Mouse (Mus musculus) adrenal gland, adult 18-20 months (tissue): Measurements from ENCODE around the gene Prc1. TPM values are rescaled to one million over a fixed set of nuclear protein-coding genes. Genes with fewer than 3 reads are reported as not detected.

ENCODE experiments used
- DNase-seq, 2 experiments: peaks; one replicate each; pipeline ENCODE4 v3.0.0; 2021 to 2022; ENCODE audit warnings: low spot score in 2 of 2
- long read RNA-seq, 2 experiments: library from polyadenylated mRNA; stranded (forward); transcript quantifications; one replicate each; pipeline ENCODE4 v2.0.0; 2021
- total RNA-seq, 2 experiments: library from RNA; stranded (reverse); gene quantifications; 1 replicate in 1 of 2; 2 replicates in 1 of 2; pipeline ENCODE4 v1.2.3; 2021

The Prc1 gene
- 1 to 10 TPM; 3.6 to 4.6 TPM for total RNA-seq
- long read RNA-seq, experiment 1, partial matches to known transcripts, result 1 of 3 reads
- long read RNA-seq, experiment 1, other reads (novel, unspliced or antisense), result 0 of 3 reads
- long read RNA-seq, experiment 2, partial matches to known transcripts, result 0 of 2 reads
- long read RNA-seq, experiment 2, other reads (novel, unspliced or antisense), result 1 of 2 reads

DNA sequence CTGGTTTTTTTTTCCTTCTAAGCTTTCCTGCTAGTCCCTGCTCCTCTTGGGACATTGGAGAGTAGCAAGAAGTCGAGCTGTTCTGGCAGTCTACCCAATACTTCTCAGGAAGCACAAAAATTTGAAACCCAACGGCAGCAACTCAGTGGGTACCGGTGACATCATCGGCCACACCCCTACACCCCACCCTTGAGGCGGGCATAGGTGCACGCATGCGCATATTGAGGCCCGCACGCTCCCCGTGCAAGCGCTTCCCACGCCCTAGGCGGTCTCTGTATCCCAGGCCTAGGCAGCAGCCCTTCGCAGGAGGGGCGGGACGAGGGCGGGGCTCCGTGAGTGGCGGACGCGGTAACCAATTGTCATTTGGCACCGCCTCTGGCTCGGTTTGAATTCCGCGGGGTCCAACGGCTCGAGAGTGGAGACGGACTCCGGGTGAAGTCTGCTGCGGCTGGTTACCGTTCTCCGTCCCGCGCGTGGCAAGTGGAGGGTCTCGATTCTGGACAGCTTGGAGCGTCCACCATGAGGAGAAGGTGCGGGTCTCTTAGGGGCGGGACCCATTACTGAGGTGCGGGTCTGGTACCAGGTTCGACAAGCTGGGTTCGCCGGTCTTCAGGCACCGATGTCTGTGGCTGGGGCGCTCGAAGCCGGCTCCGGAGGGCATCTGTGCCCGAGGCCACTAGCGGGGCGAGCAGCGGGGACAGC is at the start of gene Prc1:
Gene Prc1, plus strand, starts transcription at position 389 of the 702 bp plus-strand sequence.
- peak; percentile 97 to 98 for DNase-seq

DNA sequence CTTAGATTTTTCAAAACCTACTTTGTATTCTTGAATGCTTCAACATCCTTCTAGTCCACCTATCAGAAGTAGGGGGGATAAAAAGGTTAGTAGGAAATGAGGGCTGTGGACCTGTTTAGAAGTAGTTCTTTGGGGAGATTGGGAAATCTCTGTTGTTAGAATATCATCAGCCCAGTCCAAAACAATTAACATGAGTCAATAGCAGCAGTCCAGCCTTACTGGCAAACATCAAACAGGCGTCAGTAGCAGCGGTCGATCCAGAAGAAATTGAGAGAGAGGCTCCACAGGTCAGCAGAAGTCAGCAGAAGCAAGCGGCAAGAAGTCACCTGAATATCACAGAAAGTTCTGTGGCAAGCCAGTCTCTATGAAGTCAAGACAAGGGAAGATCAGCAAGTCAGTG is 49.4 kb upstream of the Prc1 start:
- DNase-seq, result no peak

DNA sequence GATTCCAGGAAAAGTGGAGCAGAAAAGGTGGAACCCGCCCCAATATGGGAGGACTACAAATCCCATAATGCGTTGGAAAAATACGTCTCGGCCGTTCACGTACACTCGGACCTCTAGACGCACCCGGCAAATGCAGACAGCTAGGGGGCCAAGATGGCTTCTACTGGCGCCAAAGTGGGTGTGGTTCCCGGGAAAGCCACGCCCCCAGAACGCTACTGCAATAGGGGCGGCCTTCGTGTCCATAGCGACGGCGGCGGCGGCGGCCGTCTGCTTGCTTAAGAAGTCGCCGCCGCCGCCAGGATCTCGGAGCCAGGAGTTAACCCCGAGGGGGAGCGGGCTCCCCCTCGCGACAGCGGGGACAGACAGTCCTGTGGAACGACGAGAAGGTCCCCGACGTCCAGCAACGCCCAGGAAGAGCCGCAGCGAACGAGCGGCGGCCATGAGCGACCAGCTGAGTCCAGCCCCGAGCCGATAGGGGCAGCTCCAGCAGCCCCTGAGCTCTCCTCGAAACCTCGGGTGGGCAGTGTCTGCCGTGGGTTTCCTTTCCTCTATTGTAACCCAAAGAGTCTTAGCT is 48.0 kb upstream of the Prc1 start, which contains the start of gene Ttll13:
Gene Ttll13, plus strand, starts transcription at position 229 of the 574 bp plus-strand sequence.
- DNase-seq, result peak; percentile 92 to 95

DNA sequence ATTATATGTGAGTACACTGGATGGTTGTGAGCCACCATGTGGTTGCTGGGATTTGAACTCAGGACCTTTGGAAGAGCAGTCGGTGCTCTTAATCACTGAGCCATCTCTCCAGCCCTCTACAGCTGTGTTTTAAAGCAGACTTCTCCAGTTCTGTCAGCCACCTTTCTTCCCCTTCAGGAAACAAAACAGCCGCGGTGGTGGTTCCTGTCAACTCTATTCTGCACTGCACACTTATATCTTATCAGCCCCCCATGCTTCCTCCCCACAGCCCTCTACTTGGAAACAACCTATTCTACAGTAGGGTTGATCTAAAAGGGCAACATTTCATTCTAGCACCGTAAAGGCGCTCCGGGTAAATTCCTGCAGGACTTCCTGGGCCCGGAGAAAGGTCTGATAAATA is 47.4 kb upstream of the Prc1 start:
- DNase-seq, result no peak

DNA sequence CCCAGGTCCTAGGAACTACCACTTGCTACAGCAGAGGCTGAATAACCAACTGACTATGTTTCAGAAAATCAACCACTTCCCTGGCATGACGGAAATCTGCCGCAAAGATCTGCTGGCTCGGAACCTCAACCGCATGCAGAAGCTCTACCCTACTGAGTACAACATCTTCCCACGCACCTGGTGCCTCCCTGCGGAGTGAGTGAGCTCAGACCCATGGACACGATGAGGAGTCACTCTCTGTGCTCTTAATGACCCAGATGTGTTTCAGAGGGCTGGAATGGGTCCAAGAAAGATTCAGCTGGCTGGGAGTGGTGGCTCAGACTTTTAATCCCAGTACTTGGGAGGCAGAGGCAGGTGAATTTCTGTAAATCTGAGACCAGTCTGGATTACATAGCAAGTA is 41.8 kb upstream of the Prc1 start:
- DNase-seq, result no peak

DNA sequence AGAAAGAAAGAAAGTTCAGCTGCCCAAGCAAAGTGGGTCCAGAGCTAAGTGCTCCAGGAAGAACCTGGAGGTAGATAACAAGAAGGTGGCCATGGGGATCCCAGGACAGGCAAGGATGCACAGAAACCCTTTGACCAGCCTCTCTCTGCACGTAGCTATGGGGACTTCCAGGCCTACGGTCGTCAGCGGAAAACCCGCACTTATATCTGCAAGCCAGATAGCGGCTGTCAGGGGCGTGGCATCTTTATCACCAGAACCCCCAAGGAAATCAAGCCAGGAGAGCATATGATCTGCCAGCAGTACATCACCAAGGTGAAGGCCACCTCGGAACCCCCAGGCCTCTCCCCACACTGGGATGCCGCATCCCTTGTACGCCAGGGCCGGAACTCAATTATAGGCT is 41.4 kb upstream of the Prc1 start:
- DNase-seq, result no peak

DNA sequence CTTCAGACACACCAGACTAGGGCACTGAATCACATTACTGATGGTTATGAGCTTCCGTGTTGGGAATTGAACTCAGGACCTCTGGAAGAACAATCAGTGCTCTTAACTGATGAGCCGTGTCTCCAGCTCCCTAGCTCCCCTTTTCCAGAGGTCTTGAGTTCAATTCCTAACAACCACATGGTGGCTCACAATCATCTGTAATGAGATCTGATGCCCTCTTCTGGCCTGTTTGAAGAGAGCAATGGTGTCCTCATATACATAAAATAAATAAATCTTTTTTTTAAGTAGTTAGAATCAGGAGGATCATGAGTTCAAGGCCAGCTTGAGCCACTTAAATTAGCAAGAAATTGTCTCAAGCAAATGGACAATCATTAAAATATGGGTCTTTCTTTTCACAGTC is 38.3 kb upstream of the Prc1 start:
- DNase-seq, result no peak

DNA sequence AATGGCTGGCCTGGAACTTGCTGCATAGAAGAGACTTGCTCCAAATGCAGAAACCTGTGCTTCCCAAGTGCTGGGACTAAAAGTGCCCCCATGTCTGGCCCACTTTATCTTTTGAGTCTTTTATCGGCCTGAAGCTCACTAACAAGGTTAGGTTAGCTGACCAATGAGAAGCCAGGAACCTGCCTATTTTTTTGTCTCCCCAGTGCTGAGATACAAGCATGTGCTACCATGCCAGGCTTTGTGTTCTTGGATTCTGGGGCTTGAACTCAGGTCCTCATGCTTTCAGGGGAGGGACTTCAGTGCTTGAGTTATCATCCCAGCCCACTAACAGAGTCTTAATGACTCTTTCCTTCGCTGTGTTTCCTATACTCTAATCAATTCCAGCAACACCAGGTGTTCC is 36.5 kb upstream of the Prc1 start:
- no peak for DNase-seq

DNA sequence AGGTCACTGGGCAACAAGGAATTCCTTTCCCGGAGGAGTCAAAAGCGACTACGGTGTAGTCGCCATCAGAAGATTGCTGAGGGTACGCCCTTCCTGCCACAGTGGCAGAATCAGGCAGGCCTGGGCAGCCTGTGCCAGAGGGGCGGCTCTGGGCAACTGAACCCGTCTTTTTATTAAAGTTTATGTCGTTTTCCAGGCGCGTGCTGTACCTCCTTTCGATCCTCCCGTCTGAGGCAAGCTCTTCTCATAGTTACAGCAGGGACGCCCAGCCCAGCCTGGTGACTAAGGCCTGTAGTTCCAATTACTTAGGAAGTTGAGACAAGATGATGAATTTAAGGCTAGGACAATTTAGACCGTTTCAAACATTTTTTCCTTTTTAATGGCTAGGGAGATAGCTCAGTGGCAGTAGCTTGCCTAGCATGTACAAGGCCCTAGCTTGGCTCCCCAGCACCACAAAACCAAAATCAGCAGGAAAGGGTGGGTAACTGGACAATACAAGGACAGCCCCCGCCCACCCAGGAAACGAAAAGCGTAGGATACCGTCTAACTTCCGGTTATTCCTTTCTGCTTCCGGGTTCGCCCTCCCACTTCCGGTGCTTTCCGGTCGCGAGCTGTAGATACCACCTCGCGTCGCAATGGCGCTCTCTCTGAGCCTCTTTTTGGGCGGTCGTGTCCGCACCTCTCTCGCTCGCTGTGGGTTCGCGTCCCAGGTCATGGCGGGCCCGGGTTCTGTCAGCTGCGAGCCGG is 33.5 kb upstream of the Prc1 start, which contains the start of gene Ngrn:
Gene Ngrn, plus strand, starts transcription at position 591 of the 747 bp plus-strand sequence.
- peak; percentile 73 to 75 for DNase-seq

DNA sequence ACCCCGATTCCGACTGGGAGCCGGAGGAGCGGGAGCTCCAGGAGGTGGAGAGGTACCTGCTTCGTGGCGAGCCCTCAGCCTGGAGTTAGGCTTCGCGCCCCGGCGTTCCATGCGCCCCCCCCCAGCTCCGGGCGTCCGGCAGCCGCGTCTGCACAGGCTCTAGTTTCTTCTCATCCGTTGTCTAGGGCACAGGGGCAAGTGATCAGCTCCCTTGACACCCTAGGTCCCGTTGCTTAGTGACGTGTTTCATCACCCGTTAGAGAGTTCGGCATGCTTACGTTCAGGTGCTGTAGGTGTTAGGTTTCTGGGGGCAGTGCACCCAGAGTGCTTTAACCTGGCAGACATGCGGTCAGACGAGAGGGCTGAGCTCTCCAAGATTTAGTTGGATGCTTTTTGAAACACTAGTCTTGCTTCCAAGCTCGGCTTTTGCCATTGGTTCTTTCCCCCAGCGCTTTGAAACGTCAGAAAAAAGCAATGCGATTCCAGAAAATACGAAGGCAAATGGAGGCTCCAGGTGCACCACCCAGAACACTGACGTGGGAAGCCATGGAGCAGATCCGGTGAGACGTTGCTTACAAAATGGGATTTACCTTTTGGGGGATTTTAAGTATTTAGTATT is 32.8 kb upstream of the Prc1 start:
- no peak for DNase-seq

DNA sequence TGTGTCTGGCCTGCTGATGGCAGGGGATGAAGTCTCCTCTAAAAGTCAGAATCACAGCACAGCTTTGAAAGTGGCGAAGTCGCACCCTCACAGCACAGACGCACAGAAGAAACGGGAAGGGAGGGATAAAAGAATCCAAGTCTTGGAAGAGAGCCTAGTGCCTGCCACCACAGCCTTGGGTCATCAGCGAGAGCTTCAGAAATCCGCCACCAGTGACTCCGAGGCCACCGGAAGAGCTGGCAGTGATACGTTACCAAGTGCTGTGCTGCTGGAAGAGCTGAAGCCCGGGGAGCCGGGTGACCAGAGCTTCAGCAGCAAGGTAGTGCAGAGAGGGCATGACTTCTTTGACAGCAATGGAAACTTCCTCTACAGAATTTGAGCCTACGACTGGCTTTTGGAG is 29.6 kb upstream of the Prc1 start:
- no peak for DNase-seq

DNA sequence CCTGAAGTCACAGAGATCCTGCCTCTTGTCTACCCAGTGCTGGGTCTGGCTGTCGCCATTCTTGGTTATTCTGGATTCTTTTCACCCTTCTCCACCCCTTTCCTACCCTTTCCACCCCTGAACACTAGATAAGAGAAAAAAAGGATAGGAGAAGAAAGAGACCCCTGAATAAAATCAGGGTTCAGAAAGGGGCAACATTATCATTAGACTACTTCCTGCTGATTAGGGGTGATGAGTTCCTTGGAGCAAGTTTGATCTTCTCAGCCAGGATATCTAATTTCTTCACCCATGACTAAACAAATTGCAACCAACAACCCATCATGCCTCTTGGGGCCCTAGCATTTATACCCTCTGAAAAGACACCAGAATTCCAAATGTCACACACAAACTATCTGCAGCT is 26.5 kb upstream of the Prc1 start:
- no peak for DNase-seq

DNA sequence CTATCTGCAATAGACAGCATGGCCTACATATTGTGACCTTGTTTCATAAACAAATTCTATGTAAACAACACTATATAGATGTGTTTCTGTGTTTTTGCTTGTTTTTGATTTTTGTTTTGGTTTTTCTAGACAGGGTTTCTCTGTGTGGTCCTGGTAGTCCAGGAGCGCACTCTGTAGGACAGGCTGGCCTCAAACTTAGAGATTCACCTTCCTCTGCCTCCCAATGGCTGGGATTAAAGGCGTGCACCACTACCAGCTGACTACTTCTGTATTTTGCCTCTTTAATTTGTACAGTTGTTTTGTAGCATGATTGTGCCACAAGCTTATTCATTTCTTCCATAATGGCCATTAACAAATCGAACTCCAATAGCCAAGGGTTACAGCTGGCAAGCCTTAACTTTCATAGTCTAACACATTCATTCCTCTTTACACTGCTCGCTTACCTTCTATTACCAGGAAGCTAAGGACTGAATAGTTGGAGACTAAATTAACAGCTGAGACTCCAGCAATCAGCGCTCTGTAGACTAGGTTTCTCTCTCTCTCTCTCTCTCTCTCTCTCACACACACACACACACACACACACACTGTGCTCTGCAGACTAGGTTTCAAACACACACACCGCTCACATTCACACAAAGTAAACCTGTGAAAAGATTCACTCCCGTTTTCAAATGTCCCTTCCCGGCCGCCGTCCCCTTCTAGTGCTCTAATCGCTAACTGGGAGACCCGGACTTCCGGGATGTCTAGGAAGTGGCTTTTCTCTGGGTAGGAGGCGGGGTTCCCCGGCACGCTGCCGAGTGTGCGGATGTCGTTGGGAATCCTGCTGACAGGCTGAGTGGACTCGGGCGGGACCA is 25.1 kb upstream of the Prc1 start, which contains the start of gene Vps33b:
Gene Vps33b, plus strand, starts transcription at position 753 of the 854 bp plus-strand sequence.
- peak; percentile 94 to 97 for DNase-seq

DNA sequence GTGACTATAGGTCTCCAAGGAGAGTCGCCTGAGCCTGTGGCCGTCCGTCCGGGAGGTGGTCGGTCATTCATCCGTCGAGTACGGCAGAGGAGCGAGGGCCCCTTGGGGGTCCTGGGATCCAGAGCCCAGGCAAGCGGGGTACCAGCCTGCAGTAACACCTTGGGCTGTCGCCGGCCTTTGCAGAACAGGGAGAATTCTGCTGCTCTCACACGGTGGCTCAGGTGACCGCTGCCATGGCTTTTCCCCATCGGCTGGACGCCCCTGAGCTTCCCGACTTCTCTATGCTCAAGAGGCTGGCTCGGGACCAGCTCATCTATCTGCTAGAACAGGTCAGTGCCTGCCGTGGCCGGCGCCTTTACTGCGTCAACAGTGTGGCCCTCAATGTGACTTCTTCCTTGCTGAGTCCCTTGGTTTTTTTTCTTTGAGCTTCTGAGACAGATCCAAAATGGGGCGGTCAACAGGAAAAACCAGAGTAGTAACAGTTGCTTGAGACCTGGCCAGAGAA is 24.4 kb upstream of the Prc1 start:
- no peak for DNase-seq

DNA sequence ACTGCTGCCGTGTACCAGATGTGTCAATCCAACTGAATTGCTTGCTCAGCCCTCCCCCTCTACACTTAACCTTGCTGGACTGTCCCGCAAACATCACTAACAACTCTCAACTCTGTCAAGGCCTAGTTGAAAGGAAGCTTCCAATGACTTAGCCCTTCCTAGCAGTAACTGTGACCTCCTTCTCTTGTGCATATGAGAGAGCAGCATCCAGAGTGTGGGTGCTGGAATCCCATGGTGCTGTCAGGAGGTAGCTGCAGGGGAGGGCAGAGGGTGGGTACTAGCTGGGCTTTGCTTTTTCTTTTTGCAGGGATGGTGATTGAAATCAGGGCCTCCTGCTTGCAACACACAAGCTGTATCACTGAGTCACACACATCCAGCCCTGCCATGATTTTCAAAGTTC is 20.8 kb upstream of the Prc1 start:
- no peak for DNase-seq

DNA sequence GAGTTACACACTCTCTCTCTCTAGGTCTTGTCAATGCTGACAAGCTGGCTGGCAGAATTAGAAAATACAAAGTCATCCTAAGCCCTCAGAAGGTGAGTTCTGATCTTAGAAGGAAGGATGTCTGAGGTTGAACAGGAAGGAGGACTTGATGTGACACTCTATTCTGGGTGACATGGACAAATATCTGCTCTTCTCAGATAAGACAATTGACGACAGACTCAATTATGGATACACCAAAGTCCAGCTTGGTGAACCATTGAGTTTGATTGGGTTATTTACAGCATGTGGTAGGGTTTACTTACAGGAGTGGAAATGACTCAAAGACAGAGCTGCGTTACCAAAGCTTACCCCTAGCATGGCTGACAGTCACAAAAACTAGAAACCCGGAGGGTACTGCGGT is 17.9 kb upstream of the Prc1 start:
- DNase-seq, result no peak

DNA sequence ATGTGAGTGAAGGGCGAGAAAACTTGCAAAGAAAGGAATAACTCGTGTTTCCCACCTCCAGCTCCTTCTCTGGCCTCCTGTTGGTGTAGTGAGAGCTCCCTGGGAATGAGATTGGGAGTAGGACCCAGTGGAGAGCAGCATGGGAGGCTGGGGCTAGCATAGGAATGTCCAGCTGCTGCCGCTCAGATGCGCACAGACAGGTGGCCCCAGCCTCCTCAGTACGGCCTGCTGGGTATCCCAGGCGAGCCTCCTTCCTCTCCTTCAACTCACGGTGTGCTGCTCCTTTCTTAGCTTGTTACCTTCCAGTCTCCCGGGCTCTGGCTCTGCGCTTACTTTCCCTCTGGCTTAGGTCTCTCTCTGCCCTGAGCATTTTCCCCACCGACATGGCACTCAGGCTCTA is 14.2 kb upstream of the Prc1 start:
- no peak for DNase-seq

DNA sequence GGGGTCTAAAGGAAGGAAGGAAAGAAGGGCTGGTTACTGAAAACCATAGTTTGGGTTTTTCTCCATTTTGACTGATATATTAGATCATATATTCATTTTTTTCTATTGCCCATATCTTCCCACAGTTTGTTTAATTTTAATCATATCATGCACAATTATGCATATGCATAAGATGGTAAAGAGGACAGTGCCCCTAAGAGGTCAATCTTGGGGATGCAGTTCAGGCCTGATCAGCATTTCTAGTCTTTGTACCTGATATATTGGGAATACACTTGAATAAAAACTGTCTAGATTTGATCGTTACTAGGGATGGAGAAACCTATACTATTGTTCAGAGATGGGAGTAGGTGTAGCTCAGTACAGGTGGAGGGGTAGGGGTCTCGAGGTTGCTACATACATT is 13.3 kb upstream of the Prc1 start:
- no peak for DNase-seq

DNA sequence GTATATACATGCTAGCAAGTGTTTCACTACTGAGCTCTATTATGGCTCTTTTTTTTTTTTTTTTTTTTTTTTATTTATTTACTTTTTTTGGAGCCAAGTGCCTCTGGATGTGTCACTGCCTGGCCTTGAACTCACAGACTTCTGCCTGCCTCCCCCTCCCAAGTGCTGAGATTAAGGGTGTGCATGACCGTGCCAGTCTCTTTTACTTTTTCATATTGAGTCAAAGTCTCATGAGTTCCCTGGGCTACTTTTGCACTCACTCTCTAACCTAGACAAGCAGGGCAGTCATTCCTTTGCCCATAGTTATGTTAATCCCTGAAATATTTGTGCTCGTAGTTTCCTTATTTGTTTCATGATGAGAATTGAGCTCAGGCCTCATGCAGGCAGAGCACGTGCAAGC is 12.6 kb upstream of the Prc1 start:
- DNase-seq, result no peak

DNA sequence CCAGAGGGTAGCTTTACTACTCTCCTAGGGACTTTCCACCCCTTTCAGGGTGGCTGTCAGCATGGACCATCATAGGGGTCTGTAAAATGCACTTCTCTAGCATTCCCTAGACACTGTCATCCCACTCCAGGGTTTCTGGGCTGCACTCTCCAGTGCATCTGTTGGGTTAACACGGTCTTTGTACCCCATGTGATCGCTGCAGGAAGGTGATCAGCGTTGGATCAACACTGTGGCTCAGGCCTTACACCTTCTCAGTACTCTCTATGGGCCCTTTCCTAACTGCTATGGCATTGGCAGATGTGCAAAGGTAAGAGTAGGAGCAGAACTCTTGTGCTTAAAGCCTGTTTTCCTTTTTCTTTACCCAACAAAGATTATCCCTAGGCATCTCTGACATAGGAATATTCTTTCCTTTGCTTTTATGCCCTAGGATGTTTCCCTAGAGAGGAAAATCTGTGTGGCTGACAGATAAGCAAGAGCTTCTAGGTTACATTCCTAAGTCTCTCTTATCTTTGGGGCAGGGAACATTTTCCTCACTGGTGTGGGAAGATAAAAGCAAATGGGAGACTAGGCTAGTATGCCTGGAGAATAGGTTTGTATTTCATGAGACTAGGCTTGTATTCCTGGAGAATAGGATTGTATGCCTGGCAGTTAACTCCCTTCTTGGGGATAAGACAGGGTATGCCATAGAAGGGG is 10.9 kb upstream of the Prc1 start:
- DNase-seq, result no peak
